Mouse (Mus musculus): ENCODE results near the gene Fsd1. TPM values are rescaled to one million over a fixed set of nuclear protein-coding genes. Genes with fewer than 3 reads are reported as not detected.
A peak's percentile ranks its signal among the peaks of the same experiment; 100 is the strongest.

Fsd1 gene
- polyA plus RNA-seq, 1 experiment from 2014 or later, result 5.2 TPM

DNA sequence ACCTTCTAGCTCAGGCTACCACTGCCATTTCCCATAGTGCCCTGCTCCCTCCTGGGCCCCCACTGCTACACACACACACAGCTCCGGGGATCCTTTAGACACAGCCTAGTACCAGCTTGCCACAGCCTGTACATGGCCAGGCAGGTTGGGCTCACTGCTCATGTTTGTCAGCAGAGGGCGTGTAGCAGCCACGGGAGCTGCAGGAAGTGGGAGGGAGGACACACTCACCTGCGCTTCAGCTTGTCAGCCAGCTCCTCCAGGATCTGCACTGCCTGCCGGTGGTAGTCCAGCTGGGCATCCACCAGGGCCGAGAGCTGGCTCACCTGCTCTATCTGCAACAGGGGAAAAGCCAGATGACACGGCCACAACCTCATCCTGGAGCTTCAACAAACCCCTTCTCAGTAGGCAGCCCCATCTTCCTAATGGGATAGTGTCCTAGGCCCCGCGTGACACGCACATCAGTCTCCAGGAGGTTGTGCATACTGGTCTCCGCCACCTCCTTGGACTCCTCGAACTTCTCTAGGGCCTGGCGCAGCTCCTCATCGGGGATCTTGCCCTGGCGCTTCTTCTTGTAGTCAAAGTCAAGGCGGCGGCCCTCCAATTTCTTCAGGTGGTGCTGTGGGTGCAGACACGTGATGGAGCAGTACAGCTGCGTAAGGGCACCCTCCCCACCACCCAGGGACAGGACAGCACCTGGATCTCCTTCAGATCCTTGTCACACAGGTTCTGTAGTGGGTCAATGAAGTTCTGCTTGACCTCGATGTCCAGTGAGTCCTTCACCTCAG is 32.2 kb downstream of the Fsd1 start:
- no peak overlapping the region for H3K4me2 ChIP-seq
- no peak overlapping the region for H3K27ac ChIP-seq (ENCODE audit: low read depth, low read length)
- no peak overlapping the region for H3K4me3 ChIP-seq (ENCODE audit: low read depth, low read length)
- peaks cover 16% of the 10 kb centered on the region for H3K4me1 ChIP-seq (ENCODE audit: control insufficient read depth, insufficient read depth, low read length)
- no peaks in the 10 kb centered on the region for H3K27me3 ChIP-seq (ENCODE audit: control insufficient read depth, insufficient read depth, low read length)
- H3K9ac ChIP-seq (ENCODE audit: low read depth, low read length), result no peak overlapping the region
- no peaks in the 10 kb centered on the region for H3K9me3 ChIP-seq (replicated peaks; ENCODE audit: control insufficient read depth, low read length)
- peak; percentile 22; the same call in 1 of the 2 replicates for ATAC-seq (replicated peaks; ENCODE audit: insufficient number of reproducible peaks, low FRiP score, low TSS enrichment)
- WGBS (ENCODE audit: insufficient replicate concordance), result 77% methylated on average over 20 of the region's 20 CpGs
- H3K36me3 ChIP-seq (ENCODE audit: control insufficient read depth, insufficient read depth, low read length), result peaks cover 36% of the 10 kb centered on the region

DNA sequence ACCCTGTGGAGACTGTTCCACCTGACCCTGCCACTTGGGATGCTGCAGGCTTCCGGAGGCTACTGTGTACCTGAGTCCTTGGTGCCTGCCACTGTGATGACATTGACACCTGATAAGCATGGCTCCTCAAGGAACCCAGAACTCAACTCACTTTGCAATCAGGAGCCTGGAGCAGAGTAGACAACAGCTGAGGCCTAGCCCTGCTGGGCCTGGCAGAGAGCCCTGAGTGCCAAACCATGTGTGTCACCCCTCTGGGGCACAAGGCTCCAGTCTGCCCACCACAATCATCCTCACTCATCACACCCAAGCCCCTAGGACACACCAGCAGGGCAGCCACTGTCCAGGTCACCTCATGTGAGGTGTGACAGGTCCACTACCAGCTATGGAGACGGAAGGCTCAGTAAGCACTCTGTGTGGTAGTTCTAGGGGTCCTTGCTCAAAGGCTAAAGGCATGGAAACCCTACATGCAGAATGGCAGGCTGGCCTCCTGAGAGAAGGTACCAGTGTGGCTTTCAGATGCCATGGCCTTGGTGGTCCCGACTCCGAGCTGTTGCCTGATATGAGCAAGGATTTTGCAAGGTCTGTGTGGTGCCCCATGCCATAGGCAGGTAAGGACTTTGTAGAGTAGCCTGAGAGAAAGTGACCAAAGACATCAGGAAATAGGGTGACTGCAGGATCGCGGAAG is 34.2 kb downstream of the Fsd1 start:
- no peaks in the 10 kb centered on the region for H3K27me3 ChIP-seq (ENCODE audit: control insufficient read depth, insufficient read depth, low read length)
- H3K4me3 ChIP-seq (ENCODE audit: low read depth, low read length), result no peak overlapping the region
- no peak for ATAC-seq (replicated peaks; ENCODE audit: insufficient number of reproducible peaks, low FRiP score, low TSS enrichment)
- H3K36me3 ChIP-seq (ENCODE audit: control insufficient read depth, insufficient read depth, low read length), result peaks cover 26% of the 10 kb centered on the region
- WGBS (ENCODE audit: insufficient replicate concordance), result 84% methylated on average over 6 of the region's 6 CpGs
- no peak overlapping the region for H3K27ac ChIP-seq (ENCODE audit: low read depth, low read length)
- no peak overlapping the region for H3K4me2 ChIP-seq
- H3K9ac ChIP-seq (ENCODE audit: low read depth, low read length), result peak overlapping the region; percentile 24; the same call in 1 of the 2 replicates
- H3K4me1 ChIP-seq (ENCODE audit: control insufficient read depth, insufficient read depth, low read length), result peaks cover 34% of the 10 kb centered on the region
- H3K9me3 ChIP-seq (replicated peaks; ENCODE audit: control insufficient read depth, low read length), result no peaks in the 10 kb centered on the region

GRCm38 (mm10) chr17:56021161-56021910 is 35.0 kb downstream of the Fsd1 start:
- H3K9ac ChIP-seq (ENCODE audit: low read depth, low read length), result no peak overlapping the region
- H3K4me2 ChIP-seq, result no peak overlapping the region
- H3K27me3 ChIP-seq (ENCODE audit: control insufficient read depth, insufficient read depth, low read length), result no peaks in the 10 kb centered on the region
- ATAC-seq (replicated peaks; ENCODE audit: insufficient number of reproducible peaks, low FRiP score, low TSS enrichment), result no peak
- no peaks in the 10 kb centered on the region for H3K9me3 ChIP-seq (replicated peaks; ENCODE audit: control insufficient read depth, low read length)
- no peak overlapping the region for H3K27ac ChIP-seq (ENCODE audit: low read depth, low read length)
- H3K4me3 ChIP-seq (ENCODE audit: low read depth, low read length), result no peak overlapping the region
- H3K36me3 ChIP-seq (ENCODE audit: control insufficient read depth, insufficient read depth, low read length), result peaks cover 21% of the 10 kb centered on the region
- peaks cover 40% of the 10 kb centered on the region for H3K4me1 ChIP-seq (ENCODE audit: control insufficient read depth, insufficient read depth, low read length)
- WGBS (ENCODE audit: insufficient replicate concordance), result 81% methylated on average over 4 of the region's 4 CpGs

DNA sequence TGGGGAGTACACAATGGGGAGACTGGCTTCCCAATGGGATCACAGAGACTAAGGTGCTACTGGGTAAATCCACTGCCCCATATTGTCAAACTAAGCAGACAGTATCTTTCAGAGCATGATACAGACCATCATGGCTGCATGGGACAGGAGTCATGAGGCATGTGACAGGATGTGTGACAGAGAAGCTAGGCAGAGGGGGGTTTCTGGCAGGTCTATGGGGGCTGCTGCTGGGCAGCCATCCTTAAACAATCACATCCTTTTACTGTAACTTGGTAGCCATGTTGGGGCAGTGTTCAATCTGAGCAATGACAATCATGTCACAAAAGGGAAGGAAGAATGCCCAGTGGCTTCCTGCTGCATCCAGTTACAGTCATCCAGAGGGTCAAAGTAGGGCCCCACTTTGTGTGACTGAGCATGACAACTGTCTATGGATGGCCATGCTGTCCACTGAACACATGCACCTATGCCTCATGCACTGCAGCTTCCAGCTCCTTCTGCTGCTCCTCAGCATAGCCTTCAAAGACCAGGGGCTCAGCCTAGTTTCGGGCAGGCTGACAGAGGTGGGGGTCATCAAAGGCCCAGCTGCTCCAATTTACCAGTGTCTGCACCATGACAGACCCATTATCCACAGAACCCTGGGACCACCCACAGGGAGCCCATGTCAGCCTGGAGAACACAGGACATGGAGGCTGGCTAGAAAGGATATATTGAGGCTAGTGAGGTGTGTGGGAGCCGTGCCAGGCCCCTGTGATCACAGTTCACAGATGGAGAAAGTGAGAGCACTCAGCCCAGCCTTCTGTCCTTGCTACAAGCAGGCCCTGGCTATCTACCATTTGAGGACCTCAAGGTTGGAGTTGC is 36.1 kb downstream of the Fsd1 start:
- Histone ChIP-seq H3K9ac (ENCODE audit: low read depth, low read length) (no peak overlapping the region), H3K27ac (ENCODE audit: low read depth, low read length) (no peak overlapping the region), H3K27me3 (ENCODE audit: control insufficient read depth, insufficient read depth, low read length) (no peaks in the 10 kb centered on the region), H3K4me2 (no peak overlapping the region), H3K36me3 (ENCODE audit: control insufficient read depth, insufficient read depth, low read length) (peaks cover 12% of the 10 kb centered on the region; the same call in 1 of the 2 replicates), H3K4me1 (ENCODE audit: control insufficient read depth, insufficient read depth, low read length) (peaks cover 49% of the 10 kb centered on the region), H3K4me3 (ENCODE audit: low read depth, low read length) (no peak overlapping the region), H3K9me3 (replicated peaks; ENCODE audit: control insufficient read depth, low read length) (no peaks in the 10 kb centered on the region)
- WGBS (ENCODE audit: insufficient replicate concordance), result 78% methylated on average over 2 of the region's 2 CpGs
- no peak for ATAC-seq (replicated peaks; ENCODE audit: insufficient number of reproducible peaks, low FRiP score, low TSS enrichment)

DNA sequence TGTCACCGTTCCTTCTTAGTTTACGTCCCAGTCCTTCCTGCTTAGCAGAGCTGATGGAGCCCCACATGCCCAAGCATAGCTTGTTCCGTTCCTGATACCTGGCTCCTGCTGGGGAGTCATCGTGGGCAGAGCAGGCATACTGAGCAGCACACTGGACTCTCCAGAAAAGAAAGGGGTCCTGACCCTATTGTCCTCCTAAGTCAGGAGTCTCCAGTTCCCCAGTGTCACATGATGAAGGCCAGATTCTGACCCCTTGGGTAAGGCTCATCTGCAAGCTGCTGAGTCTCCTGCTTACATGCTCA is 36.6 kb downstream of the Fsd1 start:
- ATAC-seq (replicated peaks; ENCODE audit: insufficient number of reproducible peaks, low FRiP score, low TSS enrichment), result no peak
- H3K4me3 ChIP-seq (ENCODE audit: low read depth, low read length), result no peak overlapping the region
- H3K4me1 ChIP-seq (ENCODE audit: control insufficient read depth, insufficient read depth, low read length), result peaks cover 49% of the 10 kb centered on the region
- H3K9ac ChIP-seq (ENCODE audit: low read depth, low read length), result no peak overlapping the region
- H3K4me2 ChIP-seq, result no peak overlapping the region
- no peaks in the 10 kb centered on the region for H3K9me3 ChIP-seq (replicated peaks; ENCODE audit: control insufficient read depth, low read length)
- no peak overlapping the region for H3K27ac ChIP-seq (ENCODE audit: low read depth, low read length)
- no peaks in the 10 kb centered on the region for H3K27me3 ChIP-seq (ENCODE audit: control insufficient read depth, insufficient read depth, low read length)
- H3K36me3 ChIP-seq (ENCODE audit: control insufficient read depth, insufficient read depth, low read length), result peaks cover 12% of the 10 kb centered on the region; the same call in 1 of the 2 replicates
- WGBS (ENCODE audit: insufficient replicate concordance), result 88% methylated on average over 4 of the region's 4 CpGs

DNA sequence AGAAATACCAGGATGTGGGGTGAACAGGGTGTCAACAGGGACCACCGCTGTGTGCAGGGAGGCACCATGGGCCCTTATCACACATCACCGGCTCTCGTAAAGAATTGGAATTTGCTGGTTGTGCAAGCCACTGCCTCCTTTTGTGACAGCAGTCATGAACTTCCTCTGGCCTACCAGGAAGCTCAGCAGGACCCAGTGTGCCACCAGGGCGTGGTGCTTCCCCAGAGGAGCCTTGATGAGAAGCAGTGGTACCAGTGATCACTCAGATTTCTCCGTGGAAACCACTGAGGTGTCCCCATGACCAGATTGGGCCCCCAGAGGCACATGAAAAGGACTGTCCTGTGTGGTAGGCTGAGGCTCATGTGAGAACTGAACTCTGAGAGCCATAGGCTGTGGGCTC is 37.1 kb downstream of the Fsd1 start:
- no peak overlapping the region for H3K27ac ChIP-seq (ENCODE audit: low read depth, low read length)
- H3K36me3 ChIP-seq (ENCODE audit: control insufficient read depth, insufficient read depth, low read length), result peaks cover 9% of the 10 kb centered on the region
- no peak overlapping the region for H3K4me2 ChIP-seq
- H3K9me3 ChIP-seq (replicated peaks; ENCODE audit: control insufficient read depth, low read length), result no peaks in the 10 kb centered on the region
- peaks cover 49% of the 10 kb centered on the region for H3K4me1 ChIP-seq (ENCODE audit: control insufficient read depth, insufficient read depth, low read length)
- ATAC-seq (replicated peaks; ENCODE audit: insufficient number of reproducible peaks, low FRiP score, low TSS enrichment), result no peak
- H3K4me3 ChIP-seq (ENCODE audit: low read depth, low read length), result no peak overlapping the region
- no peaks in the 10 kb centered on the region for H3K27me3 ChIP-seq (ENCODE audit: control insufficient read depth, insufficient read depth, low read length)
- no peak overlapping the region for H3K9ac ChIP-seq (ENCODE audit: low read depth, low read length)
- WGBS (ENCODE audit: insufficient replicate concordance), result 48% methylated on average over 5 of the region's 5 CpGs

DNA sequence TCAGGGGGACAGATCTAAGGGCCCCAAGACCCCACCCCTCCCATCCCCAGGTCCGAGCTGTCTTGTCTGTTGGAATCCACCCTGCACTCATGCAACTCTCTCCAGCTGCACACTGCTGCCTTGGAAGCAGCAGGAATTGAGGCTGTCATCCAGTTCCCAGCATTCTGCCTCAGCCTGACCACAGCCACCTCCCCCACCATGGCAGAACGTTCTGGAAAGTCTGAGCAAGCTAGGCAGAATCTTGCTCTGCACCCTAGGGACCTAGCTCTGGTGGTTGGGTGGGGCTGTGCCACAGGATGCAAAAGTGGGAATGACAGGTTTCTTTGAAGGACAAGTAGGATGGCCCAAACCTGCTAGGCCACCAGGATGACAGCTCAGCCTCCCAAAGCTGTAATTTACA is 38.2 kb downstream of the Fsd1 start:
- WGBS (ENCODE audit: insufficient replicate concordance), result 49% methylated on average over 2 of the region's 2 CpGs
- Histone ChIP-seq H3K9me3 (replicated peaks; ENCODE audit: control insufficient read depth, low read length) (no peaks in the 10 kb centered on the region), H3K4me2 (no peak overlapping the region), H3K27ac (ENCODE audit: low read depth, low read length) (no peak overlapping the region), H3K4me1 (ENCODE audit: control insufficient read depth, insufficient read depth, low read length) (peaks cover 49% of the 10 kb centered on the region), H3K36me3 (ENCODE audit: control insufficient read depth, insufficient read depth, low read length) (peaks cover 8% of the 10 kb centered on the region), H3K9ac (ENCODE audit: low read depth, low read length) (no peak overlapping the region; the same call in 1 of the 2 replicates), H3K4me3 (ENCODE audit: low read depth, low read length) (no peak overlapping the region), H3K27me3 (ENCODE audit: control insufficient read depth, insufficient read depth, low read length) (no peaks in the 10 kb centered on the region)
- ATAC-seq (replicated peaks; ENCODE audit: insufficient number of reproducible peaks, low FRiP score, low TSS enrichment), result no peak

- Histone ChIP-seq H3K9ac (ENCODE audit: low read depth, low read length) (0 out of 2 replicates have a peak overlapping the region, but pooled peaks have one; percentile 28), H3K9me3 (replicated peaks; ENCODE audit: control insufficient read depth, low read length) (no peaks in the 10 kb centered on the region), H3K4me2 (no peak overlapping the region), H3K4me3 (ENCODE audit: low read depth, low read length) (no peak overlapping the region), H3K36me3 (ENCODE audit: control insufficient read depth, insufficient read depth, low read length) (peaks cover 11% of the 10 kb centered on the region), H3K27ac (ENCODE audit: low read depth, low read length) (0 out of 2 replicates have a peak overlapping the region, but pooled peaks have one; percentile 35), H3K4me1 (ENCODE audit: control insufficient read depth, insufficient read depth, low read length) (peaks cover 49% of the 10 kb centered on the region), H3K27me3 (ENCODE audit: control insufficient read depth, insufficient read depth, low read length) (no peaks in the 10 kb centered on the region)
- 47% methylated on average over 5 of the region's 5 CpGs for WGBS (ENCODE audit: insufficient replicate concordance)
- no peak for ATAC-seq (replicated peaks; ENCODE audit: insufficient number of reproducible peaks, low FRiP score, low TSS enrichment)
Measured at GRCm38 (mm10) chr17:56024931-56025330, 38.6 kb downstream of the Fsd1 start.
